Mouse (Mus musculus) telencephalon, adult 2 months (tissue): ENCODE measurements around the gene Ltbr.
"Not testable (repeated sequence)": the region's sequence is repeated elsewhere in the genome, so short reads cannot be mapped to it uniquely, and the experiment has no call there.

ENCODE experiments used
- DNase-seq: peaks from one replicate; pipeline ENCODE4 v3.0.0-alpha.2; 2011; ENCODE audit warnings: low read depth, low spot score

Ltbr gene

DNA sequence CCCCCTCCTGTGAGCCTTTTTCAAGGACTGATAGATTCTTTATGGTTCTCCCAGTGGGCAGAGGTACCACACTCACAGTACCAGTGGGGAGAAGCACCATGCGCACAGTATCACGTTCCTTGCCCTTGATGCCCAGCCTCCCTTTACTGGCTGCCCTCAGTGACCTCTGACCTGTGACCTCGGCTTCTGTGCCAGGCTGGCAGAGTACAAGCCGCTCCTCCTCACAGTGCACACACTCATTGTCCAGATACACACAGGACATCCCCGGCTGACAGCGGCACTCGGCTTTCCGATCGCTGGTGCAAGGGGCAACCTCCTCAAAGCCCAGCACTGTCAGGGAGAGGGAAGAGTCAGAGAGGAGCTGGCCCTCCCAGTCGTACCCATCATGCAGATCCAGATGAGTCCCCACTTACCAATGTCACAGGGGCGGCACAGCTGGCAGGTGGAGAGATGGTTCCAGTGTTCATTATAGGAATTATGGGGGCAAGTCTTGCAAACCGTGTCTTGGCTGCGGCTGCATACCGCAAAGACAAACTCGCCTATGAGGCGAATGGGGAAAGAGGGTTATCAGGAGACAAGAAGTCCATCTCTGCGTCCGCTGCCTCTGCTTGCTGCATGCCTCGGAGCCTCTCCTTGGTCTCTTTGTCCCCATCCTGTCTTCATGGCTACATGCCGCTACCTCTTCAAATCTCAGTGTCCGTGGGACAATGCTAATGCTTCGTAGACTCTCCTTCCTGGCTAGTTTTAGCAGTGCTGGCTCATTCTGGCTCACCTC, 917 bp downstream of the Ltbr start:
- no peak for DNase-seq

GRCm38 (mm10) chr6:125312171-125312570, 1.5 kb downstream of the Ltbr start:
- DNase-seq = no peak

DNA sequence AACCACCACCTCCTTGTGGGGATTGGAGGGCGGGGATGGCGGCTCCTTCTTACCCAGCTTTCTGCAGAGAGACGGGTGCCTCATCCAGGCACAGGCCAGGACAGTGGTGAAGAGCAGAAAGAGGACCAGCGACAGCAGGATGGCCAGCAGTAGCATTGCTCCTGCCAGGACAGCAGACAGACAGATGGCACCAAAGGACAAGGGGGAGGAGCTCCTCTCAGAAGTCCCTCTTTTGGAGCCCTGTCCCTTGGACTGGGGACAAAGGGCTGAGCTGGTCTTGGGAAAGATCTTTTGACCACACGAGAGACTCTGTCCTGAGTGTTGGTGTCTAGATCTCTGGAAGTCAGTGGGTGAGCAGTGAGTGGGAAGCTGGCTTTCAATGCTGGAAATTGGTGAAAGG, 4.3 kb downstream of the Ltbr start:
- DNase-seq = no peak

- no peak for DNase-seq
These were observed 4.8 kb downstream of the Ltbr start for GRCm38 (mm10) chr6:125308921-125309320.

GRCm38 (mm10) chr6:125307091-125307490, 6.6 kb downstream of the Ltbr start:
- no peak for DNase-seq

DNA sequence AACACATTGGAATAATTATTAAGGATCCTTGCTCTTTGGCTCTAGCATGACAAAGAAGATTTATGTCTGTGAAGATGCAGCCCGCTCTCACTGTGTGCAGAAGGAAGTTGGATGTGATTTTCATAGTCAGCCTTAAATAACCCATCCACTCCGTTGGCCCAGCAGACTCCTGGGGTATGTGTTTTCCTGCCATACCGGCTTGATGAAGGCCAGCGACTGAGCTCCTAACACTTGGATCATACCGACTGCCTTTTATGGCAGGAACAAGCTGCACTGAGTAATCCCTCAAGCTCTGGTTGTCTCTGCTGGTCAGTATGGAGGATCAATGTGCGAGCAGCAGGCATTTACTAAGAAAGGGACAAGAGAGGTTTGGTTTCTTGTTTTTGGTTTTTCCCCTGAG, 8.2 kb downstream of the Ltbr start:
- no peak for DNase-seq

- DNase-seq = not testable (repeated sequence)
These were observed 9.3 kb downstream of the Ltbr start for GRCm38 (mm10) chr6:125304408-125304807.

GRCm38 (mm10) chr6:125303242-125303641, 10.4 kb downstream of the Ltbr start:
- no peak for DNase-seq

GRCm38 (mm10) chr6:125302231-125302982, 11.3 kb downstream of the Ltbr start:
- DNase-seq = no peak

DNA sequence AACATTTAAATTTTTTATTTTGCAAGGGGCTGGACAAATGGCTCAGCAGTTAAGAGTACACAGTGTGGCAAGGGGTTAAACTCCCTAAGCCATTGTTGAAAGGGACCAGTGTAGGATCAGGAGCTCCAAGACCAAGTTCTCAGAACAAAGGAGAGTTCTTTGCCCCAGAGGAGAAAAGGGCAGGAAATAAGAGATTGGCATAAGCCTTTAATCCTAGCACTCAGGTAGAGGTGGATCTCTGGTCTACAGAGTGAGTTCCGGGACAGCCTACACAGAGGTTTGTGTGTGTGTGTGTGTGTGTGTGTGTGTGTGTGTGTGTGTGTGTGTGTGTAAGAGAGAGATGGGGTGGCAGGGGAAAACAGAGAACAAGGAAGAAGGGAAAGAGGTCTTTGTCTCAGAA, 12.7 kb downstream of the Ltbr start:
- DNase-seq = no peak

- DNase-seq = no peak
These were observed 16.4 kb downstream of the Ltbr start for GRCm38 (mm10) chr6:125297149-125297820.

DNA sequence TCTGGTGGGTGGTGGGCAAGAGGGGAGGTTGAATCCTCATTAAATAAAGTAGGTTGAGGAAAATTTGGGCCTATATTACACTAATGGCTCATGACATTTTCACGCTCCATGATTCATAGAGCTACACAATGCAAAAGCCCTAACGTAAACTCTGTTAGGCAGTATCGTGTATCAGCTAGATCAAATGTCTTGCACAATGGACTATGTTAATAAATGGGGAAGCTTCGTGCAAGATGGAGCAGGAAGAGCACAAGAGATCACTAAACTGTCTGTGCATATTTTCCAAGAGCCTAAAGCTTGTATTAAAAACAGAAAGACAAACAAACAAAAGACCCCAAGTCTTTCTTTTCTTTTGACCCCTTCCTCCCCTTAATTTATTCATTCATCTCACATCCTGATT, 19.6 kb downstream of the Ltbr start:
- no peak for DNase-seq

GRCm38 (mm10) chr6:125292256-125292655, 21.4 kb downstream of the Ltbr start:
- no peak for DNase-seq

GRCm38 (mm10) chr6:125291329-125291728, 22.4 kb downstream of the Ltbr start:
- DNase-seq = peak; percentile 50

DNA sequence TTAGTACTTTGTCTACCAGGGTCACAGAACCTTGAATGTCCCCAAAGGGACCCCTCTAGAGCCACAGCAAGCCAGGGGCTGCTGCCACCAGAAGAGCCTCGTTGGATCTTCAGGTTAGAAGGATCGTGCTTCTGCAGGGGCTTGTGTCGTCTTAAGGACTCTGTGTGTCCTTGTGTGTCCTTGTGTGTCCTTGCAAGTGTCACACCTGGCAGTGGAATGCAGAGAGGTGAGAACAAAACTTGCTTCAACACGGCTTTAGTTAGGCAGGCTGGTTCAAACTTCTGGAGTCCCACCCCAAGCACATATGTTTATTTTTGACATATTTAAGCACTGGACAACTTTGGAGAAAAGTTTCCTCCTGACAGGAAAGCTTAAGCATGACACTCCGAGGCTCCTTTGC, 25.0 kb downstream of the Ltbr start:
- DNase-seq = no peak

DNA sequence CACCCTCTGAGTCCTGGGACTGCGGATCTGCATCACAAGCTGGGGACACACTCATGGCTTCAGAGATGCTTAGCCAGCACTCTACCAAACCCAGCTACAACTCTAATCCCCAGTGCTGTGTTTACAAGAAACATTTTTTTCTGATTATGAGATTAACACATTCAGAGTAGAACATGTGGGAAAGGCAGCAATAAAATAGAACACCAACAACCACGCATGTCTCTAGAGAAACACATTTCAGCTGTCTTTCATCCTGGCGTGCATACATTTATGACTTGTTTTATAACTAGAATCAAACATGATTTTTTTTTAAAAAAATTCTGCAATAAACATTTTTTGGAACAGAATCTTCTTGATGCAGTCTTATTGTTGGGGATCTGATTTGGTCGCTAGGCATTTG, 26.7 kb downstream of the Ltbr start:
- peak; percentile 41 for DNase-seq

- no peak for DNase-seq
These were observed 27.8 kb downstream of the Ltbr start, which contains the start of gene Tuba3a for GRCm38 (mm10) chr6:125285890-125286289. Tuba3a (minus strand) TSS chr6:125286042.

DNA sequence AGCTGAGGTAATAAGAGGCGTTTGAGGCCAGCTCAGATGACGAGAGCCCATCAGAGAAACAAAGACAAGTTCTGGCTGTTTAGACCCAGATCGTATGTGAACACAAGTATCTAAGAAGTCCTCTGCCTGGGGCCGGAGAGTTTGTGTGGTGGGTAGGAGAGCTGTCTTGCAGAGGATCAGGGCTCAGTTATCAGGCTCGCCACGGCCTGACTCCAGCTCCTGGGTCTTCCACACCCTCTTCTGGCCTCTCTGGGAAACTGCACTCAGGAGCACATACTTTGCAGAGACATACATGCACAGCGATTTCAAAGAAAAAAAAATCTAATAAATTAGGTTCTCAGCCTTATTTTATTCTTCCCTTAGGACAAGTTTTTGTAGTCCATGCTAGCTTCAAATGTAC, 28.9 kb downstream of the Ltbr start:
- DNase-seq = no peak

DNA sequence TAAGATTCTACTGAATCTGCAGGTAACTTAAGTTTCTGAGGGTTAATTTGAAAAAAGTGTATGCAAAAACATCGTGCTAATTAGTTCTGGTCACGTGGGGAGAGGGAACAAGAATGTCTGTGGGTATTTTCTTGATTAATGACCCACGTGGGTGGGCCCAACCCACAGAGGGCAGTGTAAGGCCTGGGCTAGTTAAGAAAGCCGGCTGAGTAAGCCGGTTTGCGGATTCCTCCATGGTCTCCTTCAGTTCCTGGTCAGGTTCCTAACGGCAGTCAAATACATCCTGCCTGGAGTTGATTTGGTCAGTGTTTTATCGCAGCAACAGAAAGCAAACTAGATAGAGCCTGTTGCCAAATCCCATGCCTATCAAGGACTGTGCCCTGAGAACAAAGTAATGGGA, 29.4 kb downstream of the Ltbr start:
- no peak for DNase-seq

GRCm38 (mm10) chr6:125282721-125283120, 31.0 kb downstream of the Ltbr start:
- DNase-seq = not testable (repeated sequence)

DNA sequence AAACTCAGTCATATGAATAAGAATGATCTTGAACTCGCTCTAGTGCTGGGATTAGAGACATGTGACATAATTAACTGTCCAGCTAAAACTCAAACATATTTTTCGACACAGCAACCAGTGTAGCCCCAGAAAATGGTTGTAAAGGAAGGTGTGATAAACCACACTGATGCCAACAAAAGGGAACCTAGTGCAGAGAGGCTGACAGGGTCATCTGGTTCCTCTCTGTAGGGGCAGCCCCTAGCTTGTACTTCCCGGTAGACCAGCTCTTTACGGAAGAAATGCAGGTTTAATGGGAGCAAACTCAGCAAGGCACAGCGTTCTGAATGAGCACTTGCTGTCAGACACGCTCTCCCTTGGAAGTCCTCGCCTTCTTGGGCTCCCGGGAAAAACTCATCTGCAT, 34.0 kb downstream of the Ltbr start:
- no peak for DNase-seq

DNA sequence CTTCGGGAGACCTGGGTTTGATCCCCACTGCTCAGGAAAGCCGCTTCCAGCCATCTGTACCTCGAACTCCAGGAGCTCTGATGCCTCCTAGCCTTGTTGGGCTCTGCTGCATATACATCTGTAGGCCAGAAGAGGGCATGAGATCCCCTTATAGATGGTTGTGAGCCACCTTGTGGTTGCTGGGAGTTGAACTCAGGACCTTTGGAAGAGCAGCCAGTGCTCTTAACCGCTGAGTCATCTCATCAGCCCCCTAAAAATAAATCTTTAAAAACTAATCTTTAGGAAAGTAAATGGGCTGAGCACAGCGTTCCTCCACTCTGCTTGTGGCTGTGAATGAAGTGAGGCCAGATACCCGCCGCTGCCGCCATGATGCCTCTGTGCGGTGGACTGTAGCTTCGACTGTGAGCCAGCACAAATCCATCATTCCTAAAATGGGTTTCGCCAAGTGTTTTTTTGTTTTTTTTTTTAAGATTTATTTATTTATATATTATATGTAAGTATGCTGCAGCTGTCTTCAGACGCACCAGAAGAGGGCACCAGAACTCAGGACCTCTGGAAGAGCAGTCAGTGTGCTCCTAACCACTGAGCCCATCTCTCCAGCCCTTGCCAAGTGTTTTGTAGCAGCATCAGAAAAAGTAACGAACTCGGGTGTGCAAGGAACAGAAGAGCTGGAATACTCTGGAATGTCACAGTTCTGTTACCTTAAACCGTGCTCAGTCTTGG, 38.7 kb downstream of the Ltbr start:
- DNase-seq = no peak
